10 mouse cellular contexts compared by ENCODE assay signal in genomic region chr17:12317607-12317953, GRCm38 (mm10). TPM values are rescaled to one million over a fixed set of nuclear protein-coding genes. Genes with fewer than 3 reads are reported as not detected.
A peak's percentile ranks its signal among the peaks of the same experiment; 100 is the strongest.
DNase-seq lines count a peak whose midpoint lies in the region; ATAC-seq and TF ChIP-seq lines count a peak whose summit lies in the region.
"Had no signal": no experiment of that assay in that cellular context is flagged by ENCODE, and none has a peak within 500 bp of the region (broad histone marks: within the 10 kb centered on the region; RNA-seq: fewer than 3 reads in every experiment).

No protein-coding gene starts in this region.

- no peak for TF ChIP-seq CTCF in ES-Bruce4 (IDR thresholded peaks at IDR 0.05; ENCODE audit: low read depth, low read length)

- H3K27ac ChIP-seq in heart, embryonic 12.5 days (ENCODE audit: poor library complexity, severe bottlenecking) = peak overlapping the region; percentile 97
- H3K27ac ChIP-seq in ES-Bruce4 (ENCODE audit: insufficient read depth, low read length) = no peak overlapping the region
- peak overlapping the region; percentile 99 for H3K27ac ChIP-seq in hindbrain, embryonic 10.5 days
- no peak overlapping the region for H3K27ac ChIP-seq in macrophage

- H3K9ac ChIP-seq in heart, embryonic 12.5 days = peak overlapping the region; percentile 96
- H3K9ac ChIP-seq in ES-Bruce4 (ENCODE audit: low read depth, poor library complexity, severe bottlenecking) = peak overlapping the region; percentile 51

- no peaks in the 10 kb centered on the region for H3K9me3 ChIP-seq in heart, embryonic 12.5 days (replicated peaks)
- no peaks in the 10 kb centered on the region for H3K9me3 ChIP-seq in ES-Bruce4 (replicated peaks; ENCODE audit: control insufficient read depth, insufficient read depth, low read length, poor library complexity, severe bottlenecking)
- H3K9me3 ChIP-seq in hindbrain, embryonic 10.5 days = no peaks in the 10 kb centered on the region

- no peak for ATAC-seq in heart, embryonic 12.5 days (ENCODE audit: insufficient number of reproducible peaks, low FRiP score)

- peaks cover 54% of the 10 kb centered on the region for H3K79me2 ChIP-seq in macrophage (ENCODE audit: inconsistent target)

- H3K27me3 ChIP-seq in heart, embryonic 12.5 days (replicated peaks) = no peaks in the 10 kb centered on the region
- no peaks in the 10 kb centered on the region for H3K27me3 ChIP-seq in ES-Bruce4 (ENCODE audit: control insufficient read depth, insufficient read depth, low read length, poor library complexity, severe bottlenecking)
- H3K27me3 ChIP-seq in hindbrain, embryonic 10.5 days (ENCODE audit: insufficient read depth, poor library complexity, severe bottlenecking) = no peaks in the 10 kb centered on the region

- peak overlapping the region; percentile 85 for H3K4me2 ChIP-seq in heart, embryonic 12.5 days

- H3K4me3 ChIP-seq in heart, embryonic 12.5 days = peak overlapping the region; percentile 97
- H3K4me3 ChIP-seq in ES-Bruce4 (ENCODE audit: low read depth, low read length) = peak overlapping the region; percentile 74
- peak overlapping the region; percentile 98 for H3K4me3 ChIP-seq in hindbrain, embryonic 10.5 days
- peak overlapping the region; percentile 67 for H3K4me3 ChIP-seq in macrophage (ENCODE audit: inconsistent target)

- no peak for TF ChIP-seq EP300 in ES-Bruce4 (IDR thresholded peaks at IDR 0.05; ENCODE audit: insufficient read depth, low read depth, low read length)

- H3K4me1 ChIP-seq in heart, embryonic 12.5 days (replicated peaks) = peaks cover 40% of the 10 kb centered on the region
- H3K4me1 ChIP-seq in ES-Bruce4 (ENCODE audit: control insufficient read depth, insufficient read depth, low read length) = no peaks in the 10 kb centered on the region
- H3K4me1 ChIP-seq in hindbrain, embryonic 10.5 days (replicated peaks) = peaks cover 37% of the 10 kb centered on the region

- H3K36me3 ChIP-seq in heart, embryonic 12.5 days = no peaks in the 10 kb centered on the region
- no peaks in the 10 kb centered on the region for H3K36me3 ChIP-seq in ES-Bruce4 (ENCODE audit: control insufficient read depth, insufficient read depth, low read length, poor library complexity, severe bottlenecking)
- H3K36me3 ChIP-seq in hindbrain, embryonic 10.5 days = 0 out of 2 replicates have a peak, but pooled peaks cover 5% of the 10 kb centered on the region
- H3K36me3 ChIP-seq in macrophage (ENCODE audit: inconsistent target) = no peaks in the 10 kb centered on the region

- intact Hi-C loops in left cerebral cortex, postnatal 4 days (cut with DNase I) = no loop called here

- 10% methylated on average over 7 of the region's 7 CpGs for WGBS in heart, embryonic 12.5 days
- 10% methylated on average over 7 of the region's 7 CpGs for WGBS in hindbrain, embryonic 10.5 days
- WGBS in macrophage (ENCODE audit: missing documents) = 14% methylated on average over 7 of the region's 7 CpGs

- DNase-seq in heart, adult 11 months = no peak
- DNase-seq in hindbrain, embryonic 10.5 days (ENCODE audit: low spot score) = no peak
- no peak for DNase-seq in left cerebral cortex, postnatal 4 days
- DNase-seq in spleen, postnatal 36 days (ENCODE audit: low spot score in 2 of 2) = no peak
- DNase-seq in layer of hippocampus, postnatal 14 days (ENCODE audit: low spot score in 2 of 2) = no peak
- DNase-seq: cerebellum, adult 8-10 months; lung, postnatal 4 days had no signal

- no peak for TF ChIP-seq POLR2A in ES-Bruce4 (IDR thresholded peaks at IDR 0.05; ENCODE audit: insufficient read depth, low read length)

RNA-seq across cellular contexts. Expression of gene Map3k4, which starts 1.0 kb away (rescaled TPM):
- 42.9 and 47.4 TPM in 2 replicates for polyA plus RNA-seq in heart, embryonic 12.5 days (2016; fragmentation: Nextera tagmentation; extraction: Ambion mirVana)
- polyA plus RNA-seq in ES-Bruce4 (2011; ENCODE audit: insufficient read depth, insufficient read length, low read depth, missing spikeins) (44.3 TPM in 2 replicates), macrophage (2018) (7.7 to 10.4 TPM (median 9.6 TPM) in 3 replicates)
- polyA plus RNA-seq in hindbrain, embryonic 10.5 days (2016; fragmentation: Nextera tagmentation; extraction: Ambion mirVana) = 46.4 and 47.7 TPM in 2 replicates
- 10 to 100 TPM in 21 of 26 experiments, 1 to 10 TPM in 5; 5.0 to 70.6 (median 40.3) TPM for total RNA-seq in macrophage (2018; cell fraction: chromatin; rRNA removed)
- 10 to 100 TPM in 17 of 26 experiments, 1 to 10 TPM in 9; 4.9 to 17.6 (median 11.3) TPM for total RNA-seq in macrophage (2018; cell fraction: cytosol; rRNA removed)
- 10 to 100 TPM in 19 of 26 experiments, 1 to 10 TPM in 7; 5.2 to 43.3 (median 22.5) TPM for total RNA-seq in macrophage (2018; cell fraction: nucleus; rRNA removed)
- total RNA-seq in left cerebral cortex, postnatal 4 days (2021) = 10 to 100 TPM; 43.0 to 44.1 TPM
- total RNA-seq in layer of hippocampus, postnatal 14 days (2021) = 10 to 100 TPM; 41.5 to 46.0 TPM

Comparison
In these comparisons a context has a peak if more than half of its experiments do, and no peak if none do; other contexts are left out.
1. H3K27ac ChIP-seq: peak in heart, embryonic 12.5 days (single experiment) and hindbrain, embryonic 10.5 days (single experiment); none in ES-Bruce4 (single experiment) and macrophage (single experiment).
2. Peak in every context shown above with its lines, with median percentiles within 50 percentile points of each other: H3K4me3 ChIP-seq.